Comparison of ENCODE assay signal across 15 mouse cellular contexts in the genomic region with DNA sequence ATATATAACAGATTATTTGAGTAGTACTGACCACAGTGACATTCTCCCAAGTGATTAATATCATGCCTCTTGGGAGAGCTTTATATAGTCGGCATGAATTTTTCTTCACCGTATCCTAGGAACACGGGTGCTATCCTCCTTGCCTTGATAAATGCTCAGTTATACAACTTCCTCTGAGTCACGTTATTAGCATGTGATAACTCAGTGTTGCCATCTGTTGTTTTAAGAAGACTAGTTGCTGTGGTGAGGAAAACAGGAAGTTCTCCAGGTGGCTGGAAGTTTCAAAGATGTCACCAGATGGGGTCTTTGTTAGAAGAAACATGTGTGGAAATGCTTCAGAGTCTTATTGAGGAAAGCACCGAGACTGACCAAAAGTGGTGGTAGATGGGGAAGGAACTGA. TPM values are rescaled to one million over a fixed set of nuclear protein-coding genes. Genes with fewer than 3 reads are reported as not detected.
DNase-seq lines count a peak whose midpoint lies in the region; ATAC-seq lines count a peak whose summit lies in the region.
"Had no signal": no experiment of that assay in that cellular context is flagged by ENCODE, and none has a peak within 500 bp of the region (broad histone marks: within the 10 kb centered on the region; RNA-seq: fewer than 3 reads in every experiment).

No protein-coding gene starts in this region.

- peak; percentile 38 to 75 for DNase-seq in heart, adult 9 months (ENCODE audit: low spot score in 2 of 2)
- DNase-seq in heart, postnatal 14 days, result no peak
- DNase-seq in 416B (ENCODE audit: low read depth), result peak; percentile 54
- peak; percentile 73 for DNase-seq in brain, adult 2 months (ENCODE audit: low read depth, low spot score)
- no peak for DNase-seq in embryo, embryonic 11 days
- DNase-seq: cerebellum, adult 2 months; gastrocnemius, postnatal 14 days; midbrain, embryonic 14.5 days; right cerebral cortex, adult 18-20 months; thymus, postnatal 36 days had no signal

- intact Hi-C loops in heart, postnatal 14 days (cut with DNase I), result loop anchor here (5.0 to 10.0 kb wide), 2 partner anchors 82 to 235 kb away; no protein-coding TSS in a partner anchor

- ATAC-seq in megakaryocyte progenitor cell, adult 5-6 weeks (replicated peaks; ENCODE audit: poor library complexity), result peak; percentile 83
- ATAC-seq in cerebellum, adult (ENCODE audit: insufficient number of reproducible peaks, low FRiP score, low TSS enrichment), result no peak
- ATAC-seq: forebrain, embryonic 16.5 days; intestine, postnatal 0 days; Patski had no signal

RNA-seq across cellular contexts. Expression of gene Enpp5, which starts 49.0 kb away (rescaled TPM):
- total RNA-seq in heart, postnatal 14 days (2021), result 10 to 100 TPM in 1 of 2 experiments, 1 to 10 TPM in 1; 9.0 to 10.3 TPM
- 5.2 and 5.6 TPM in 2 replicates for total RNA-seq in megakaryocyte progenitor cell, adult 5-6 weeks (2015)
- 9.1 and 12.2 TPM in 2 replicates for total RNA-seq in megakaryocyte progenitor cell, adult 5-6 weeks (2017)

Comparison
In these comparisons a context has a peak if more than half of its experiments do, and no peak if none do; other contexts are left out.
1. DNase-seq: peak in heart, adult 9 months (2 of 2), 416B (single experiment) and brain, adult 2 months (single experiment); none in heart, postnatal 14 days (0 of 2) and embryo, embryonic 11 days (single experiment).